Mouse (Mus musculus) MEL-GATA-1-ER (cell line): Measurements from ENCODE around the gene Tbc1d13.

Experiments used
- DNase-seq: peaks from one replicate; pipeline ENCODE4 v3.0.0-alpha.2; 2012; ENCODE audit warnings: low read depth; ENCODE audit errors: extremely low read depth

Tbc1d13 gene

DNA sequence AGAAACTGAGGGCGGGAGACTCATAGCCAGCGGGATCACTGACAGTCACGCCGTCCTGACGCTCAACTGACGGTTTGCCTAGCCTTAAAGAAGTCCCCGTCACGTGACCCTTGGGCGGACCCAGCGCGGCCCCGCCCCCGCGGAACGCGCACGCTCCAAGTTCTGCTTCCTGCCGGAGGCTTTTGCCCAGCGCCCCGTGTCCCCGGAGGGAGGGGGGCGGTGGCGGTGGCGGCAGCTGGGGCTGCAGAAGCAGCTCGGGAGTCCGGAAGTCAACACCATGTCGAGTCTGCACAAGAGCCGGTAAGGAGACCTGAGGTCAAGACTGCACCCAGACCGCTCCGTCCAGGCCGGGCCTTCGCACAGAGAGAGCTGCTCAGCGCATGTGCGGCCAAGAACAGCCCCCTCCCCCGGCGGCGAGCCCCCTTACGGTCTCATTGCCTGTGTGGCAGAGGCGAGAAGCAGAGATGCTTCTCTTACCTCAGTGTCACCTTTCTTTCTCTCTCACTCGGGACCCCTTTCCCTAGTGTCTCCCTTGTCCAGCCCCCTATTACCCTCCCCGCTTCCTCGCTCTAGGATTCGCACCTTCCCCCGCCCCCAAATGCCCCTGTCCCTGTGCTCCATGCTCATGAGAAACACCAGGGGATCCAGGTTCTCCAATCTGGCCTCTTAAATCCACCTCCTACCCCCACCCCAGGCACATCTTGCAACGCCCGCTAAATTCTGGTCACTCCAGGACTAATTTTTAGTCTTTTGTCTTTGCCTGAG lies at the start of gene Tbc1d13:
Gene Tbc1d13, plus strand, starts transcription at position 134 of the 765 bp plus-strand sequence.
- peak; percentile 92 for DNase-seq

DNA sequence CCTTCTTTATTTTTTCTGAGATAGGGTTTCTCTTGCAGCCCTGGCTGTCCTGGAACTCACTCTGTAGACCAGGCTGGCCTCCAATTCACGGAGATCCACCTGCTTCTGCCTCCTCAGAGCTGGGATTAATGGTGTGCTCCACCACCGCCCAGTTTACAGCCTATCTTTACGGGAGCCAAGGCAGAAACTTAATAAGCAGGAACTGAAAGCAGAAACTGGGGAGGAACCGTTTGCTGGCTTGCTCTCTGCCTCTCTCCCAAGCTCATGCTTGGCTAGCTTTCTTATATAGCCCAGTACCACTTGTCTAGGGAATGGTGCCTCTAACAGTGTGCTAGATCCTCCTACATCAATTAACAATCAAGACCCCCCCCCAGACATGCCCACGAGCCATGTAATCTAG lies 49.4 kb upstream of the Tbc1d13 start:
- DNase-seq = no peak

DNA sequence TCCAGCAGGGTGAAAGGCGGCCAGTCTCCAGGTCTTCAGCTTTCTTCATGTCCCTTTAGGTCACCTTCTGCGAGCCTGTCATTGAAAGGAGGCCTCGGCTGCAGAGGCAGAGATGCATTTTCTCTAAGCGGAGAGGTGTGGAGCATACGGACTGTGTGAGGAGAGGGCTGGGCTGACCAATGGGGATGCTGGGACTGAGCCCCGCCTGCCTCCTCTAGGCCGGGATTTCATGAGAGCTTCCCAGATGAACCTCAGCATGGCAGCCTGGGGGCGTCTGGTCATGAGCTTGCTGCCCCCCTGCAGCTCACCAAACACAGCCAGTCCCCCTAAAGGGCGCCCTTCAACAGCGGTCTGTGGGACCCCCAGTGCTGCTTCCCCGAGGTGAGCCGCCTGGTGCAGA lies 48.9 kb upstream of the Tbc1d13 start:
- DNase-seq = no peak

DNA sequence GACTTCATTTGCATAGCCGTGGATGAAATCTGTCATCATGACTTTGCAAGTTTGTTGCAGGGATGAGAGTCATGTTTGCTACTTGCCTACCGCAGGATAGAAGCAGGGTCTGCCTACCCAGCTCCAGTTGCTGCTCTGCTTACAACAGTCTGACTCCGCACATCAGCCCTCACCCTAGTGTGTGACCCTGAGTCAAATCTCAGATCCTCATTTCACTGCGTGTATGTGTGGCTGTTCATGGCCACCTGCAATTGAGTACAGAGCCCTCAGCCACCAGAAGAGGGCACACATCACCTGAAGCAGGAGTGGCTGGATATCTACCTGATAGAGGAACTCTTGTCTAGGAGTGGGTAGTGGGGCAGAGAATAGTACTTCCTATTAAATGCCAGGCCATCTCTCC lies 46.2 kb upstream of the Tbc1d13 start:
- DNase-seq = no peak

DNA sequence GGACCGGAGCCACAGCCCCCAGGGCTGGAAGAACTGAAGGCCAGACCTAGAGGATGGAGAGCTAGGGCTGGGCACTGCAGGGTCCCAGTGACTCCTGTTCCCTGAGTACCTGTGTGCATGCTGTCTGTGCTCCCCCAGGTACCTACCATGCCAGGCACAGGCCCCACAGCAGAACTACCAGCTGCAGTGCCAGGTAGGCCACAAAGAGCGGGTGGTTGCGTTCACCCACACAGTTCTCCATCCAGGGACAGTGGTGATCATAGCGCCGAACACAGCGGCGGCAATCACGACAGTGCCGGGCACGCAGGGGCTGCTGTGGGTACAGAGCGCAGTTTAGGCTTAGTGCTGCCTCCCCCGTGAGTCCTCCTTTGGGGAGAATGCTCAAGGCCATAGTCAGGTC lies 42.0 kb upstream of the Tbc1d13 start:
- DNase-seq = no peak

DNA sequence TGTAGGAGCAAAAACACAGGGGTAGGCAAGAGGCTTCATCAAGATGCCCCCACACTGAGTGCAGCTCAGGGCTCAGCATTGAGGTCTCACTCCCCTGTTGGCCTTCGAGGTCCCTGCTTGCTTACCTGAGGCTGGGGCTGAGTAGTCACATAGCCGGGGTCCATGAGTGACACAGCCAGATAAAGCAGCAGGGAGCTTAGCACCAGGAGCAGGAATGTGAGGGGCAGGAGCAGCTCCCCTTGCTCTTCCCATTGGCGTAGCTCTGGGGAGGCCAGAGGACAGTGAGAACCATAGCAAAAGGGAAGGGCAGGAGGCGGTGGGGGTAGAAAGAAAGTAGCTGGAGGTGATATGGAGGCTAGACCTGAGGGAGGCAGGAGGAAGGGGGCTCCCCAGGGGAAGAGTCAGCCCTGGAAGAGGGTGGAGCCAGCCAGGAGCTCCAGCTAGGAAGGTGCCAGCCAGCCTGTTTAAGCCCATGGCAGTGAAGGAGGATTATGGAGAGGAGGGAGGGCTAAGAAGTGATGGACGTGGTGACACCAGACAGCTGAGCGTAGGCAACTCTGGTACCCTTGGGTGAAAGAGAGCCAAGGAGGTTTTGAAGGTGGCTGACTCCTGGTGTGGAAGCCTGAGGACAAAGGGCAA lies 41.1 kb upstream of the Tbc1d13 start:
- no peak for DNase-seq

DNA sequence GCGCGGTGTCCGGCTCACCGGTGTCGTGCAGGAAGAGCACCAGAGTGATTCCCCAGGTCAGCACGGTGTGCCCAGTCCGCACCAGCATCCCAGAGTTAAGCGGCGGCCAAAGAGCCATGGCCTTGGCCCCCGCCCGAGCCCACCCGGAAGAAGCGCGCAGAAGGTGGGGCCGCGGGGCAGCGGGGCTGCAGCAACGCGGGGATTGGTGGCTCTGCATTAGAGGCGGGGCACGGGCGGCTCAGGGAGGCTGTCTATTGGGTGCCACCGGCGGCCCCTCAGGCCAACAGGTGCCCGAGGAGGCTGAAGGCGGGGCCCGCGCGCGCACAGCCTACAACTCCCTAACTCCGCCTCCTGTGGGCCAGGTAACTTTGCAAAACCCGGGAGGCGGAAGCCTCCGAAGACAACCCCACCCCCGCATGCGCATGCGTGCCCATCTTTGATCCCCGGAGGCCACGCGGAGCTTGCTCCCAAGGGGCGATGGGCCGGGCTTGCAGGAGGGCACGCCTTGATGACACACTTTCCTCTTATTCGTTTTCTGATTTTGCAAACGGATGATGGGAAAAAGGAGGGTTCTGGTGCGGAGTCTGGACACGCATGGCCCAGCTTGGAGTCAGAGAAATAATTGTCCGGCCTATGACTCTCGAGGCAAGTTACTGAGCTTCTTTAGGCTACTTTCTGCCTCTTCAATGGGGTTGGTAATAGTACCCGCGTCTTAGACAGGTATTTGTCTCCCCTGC lies 39.9 kb upstream of the Tbc1d13 start, which contains the start of gene Zdhhc12:
Gene Zdhhc12, minus strand, starts transcription at position 178 of the 737 bp plus-strand sequence.
- peak; percentile 95 for DNase-seq

DNA sequence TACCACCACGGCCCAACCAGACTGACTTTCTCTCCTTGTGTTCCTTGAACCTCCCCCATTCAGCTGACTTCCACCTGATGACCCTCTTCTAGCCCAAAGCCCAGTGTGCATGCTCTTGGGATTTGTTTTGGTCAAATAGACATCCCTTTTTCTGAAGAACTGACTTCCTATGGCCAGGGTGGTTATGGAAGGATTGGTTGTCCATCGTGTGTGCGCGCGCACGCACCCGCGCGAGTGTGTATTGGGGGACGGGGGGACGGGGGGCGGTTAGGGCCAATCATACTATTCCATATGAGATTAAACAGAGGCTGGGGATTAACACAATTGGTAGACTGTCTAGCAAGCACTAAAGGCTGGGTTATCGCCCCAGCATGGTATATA lies 39.3 kb upstream of the Tbc1d13 start:
- DNase-seq = no peak

DNA sequence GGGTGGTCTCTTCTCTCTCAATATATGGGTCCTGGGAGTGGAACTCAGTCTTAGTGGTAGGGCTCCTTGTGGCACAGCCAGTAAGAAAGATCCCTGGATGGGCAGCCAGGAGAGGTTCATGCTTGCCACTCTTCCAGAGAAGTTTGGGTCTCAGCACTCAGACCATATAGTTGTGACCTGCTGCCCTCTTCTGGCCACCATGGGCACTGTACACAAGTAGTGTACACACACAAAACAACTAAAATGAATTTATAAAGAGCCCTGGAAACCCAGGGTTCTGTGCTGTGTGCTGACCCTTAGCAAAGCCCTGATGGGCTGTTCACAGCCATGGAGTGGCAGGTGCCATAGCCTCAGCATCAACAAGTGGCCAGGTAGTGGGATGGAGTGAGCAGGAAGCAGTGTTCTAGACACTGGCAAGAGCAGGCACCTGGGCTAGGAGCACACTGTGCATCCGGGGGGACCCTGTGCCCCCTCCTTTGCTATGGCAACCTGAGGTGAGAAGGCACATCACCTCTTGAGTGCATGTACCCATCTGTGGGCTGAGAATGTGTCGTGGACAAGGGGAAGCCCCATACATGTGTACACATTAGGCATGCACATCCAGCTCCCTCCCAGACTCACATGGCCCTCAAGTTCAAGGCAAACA lies 37.5 kb upstream of the Tbc1d13 start:
- DNase-seq = no peak

DNA sequence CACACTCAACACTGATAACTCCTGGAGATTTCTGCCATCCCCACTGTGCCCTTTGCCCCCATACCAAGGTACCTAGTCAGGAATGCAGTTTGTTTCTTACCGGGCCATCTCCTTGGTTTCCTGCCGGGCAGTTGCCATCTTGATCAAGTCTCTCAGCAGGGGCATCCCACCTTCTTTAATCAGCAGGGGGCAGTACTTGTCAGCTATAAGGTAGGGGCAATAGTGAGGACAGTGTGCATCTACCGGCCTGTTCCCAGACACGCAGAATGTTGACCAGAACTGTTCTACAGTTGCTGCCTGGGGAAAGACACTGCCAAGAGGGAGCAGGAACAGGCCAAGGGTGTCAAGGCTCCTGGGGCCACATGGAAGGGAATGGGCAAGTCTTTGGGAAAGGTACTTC lies 33.3 kb upstream of the Tbc1d13 start:
- no peak for DNase-seq

DNA sequence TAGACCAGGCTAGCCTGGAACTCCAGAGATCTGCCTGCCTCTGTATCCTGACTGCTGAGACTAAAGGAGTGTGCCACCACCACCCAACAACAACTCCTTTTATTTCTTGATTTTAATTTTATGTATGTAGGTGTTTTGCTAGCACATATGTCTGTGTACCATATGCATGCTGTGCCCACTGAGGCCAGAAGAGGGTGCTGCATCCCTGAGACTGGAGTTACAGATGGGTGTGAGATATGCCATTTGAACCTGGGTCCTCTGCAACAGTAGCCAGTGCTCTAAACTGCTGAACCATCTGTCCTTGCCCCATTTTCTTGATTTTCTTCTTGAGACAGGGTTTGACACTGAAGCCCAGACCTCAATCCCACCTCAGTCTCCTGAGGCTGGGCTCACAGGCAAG lies 27.2 kb upstream of the Tbc1d13 start:
- peak; percentile 39 for DNase-seq

DNA sequence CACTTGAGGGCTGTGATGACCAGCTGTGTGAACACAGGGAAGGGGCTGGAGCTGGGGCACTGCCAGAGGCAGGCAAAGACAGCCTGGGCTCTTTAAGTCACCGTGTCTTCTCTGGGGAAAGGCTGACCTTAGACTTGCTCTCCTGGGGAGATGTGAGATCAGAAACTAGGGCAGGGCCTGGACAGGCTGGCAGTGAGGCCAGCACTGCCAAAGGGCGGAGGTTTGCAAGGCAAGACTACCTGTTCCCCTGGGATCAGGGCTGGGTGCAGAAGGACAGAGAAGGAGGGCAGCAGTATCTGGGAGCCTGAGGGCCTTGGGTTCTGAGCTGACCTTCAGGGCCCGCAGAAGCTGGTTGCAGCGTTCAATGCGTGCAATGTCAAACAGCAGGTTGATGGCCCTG lies 25.9 kb upstream of the Tbc1d13 start:
- DNase-seq = no peak

DNA sequence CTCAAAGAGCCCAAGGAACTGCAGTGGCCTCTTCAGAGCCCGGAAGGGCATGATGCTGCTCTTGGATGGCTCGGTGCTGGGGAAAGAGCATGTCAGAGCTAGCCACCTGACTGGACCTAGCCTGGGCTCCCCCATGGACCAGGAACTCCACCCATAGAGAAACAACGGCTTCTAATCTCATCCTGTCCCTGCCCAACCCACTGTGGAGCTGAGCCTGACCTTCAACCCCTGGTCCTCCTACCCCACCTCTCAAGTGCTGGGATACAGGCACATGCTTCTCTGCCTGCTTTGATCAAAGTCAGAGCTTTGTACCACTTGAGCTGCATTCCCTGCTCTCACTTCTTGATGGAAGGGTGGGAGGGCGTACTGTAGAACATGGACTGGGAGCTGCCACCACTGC lies 25.3 kb upstream of the Tbc1d13 start:
- DNase-seq = no peak

DNA sequence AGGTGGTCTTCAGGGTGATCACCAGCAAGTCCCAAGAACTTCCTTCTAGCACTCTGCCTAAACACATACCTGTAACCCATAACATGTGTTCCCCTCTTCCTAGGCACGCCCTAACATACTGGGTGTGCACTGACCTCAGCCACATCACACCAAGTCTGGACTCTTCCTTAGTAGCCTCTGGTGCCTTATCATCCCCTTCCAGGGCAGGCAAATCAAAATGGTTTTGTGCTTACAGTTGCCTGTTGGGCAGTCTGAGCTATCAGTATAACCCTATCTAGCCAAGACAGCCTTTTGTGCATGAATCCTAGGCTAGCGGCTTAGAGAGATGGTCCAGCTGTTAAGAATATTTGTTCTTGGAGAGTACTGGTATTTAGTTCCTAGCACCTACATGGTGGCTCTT lies 22.0 kb upstream of the Tbc1d13 start:
- no peak for DNase-seq

DNA sequence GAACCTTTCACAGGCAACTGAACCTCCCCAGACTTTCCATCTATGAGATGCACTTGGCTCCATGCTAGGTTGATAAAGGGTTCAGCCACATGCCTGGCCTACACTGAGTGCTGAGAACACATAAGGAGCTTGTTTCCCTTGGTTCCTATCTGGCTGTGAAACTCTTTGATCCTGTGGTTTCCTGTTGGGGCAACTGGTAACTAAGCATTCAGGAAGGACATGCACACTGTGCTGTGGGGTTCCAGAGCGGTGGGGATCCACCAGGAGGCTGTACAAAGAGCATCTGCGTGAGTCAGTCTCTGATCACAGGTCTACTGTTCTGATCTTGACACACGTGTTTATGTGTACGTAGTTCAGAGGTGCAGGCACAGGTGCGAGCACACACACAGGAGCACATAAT lies 21.0 kb upstream of the Tbc1d13 start:
- peak; percentile 64 for DNase-seq

DNA sequence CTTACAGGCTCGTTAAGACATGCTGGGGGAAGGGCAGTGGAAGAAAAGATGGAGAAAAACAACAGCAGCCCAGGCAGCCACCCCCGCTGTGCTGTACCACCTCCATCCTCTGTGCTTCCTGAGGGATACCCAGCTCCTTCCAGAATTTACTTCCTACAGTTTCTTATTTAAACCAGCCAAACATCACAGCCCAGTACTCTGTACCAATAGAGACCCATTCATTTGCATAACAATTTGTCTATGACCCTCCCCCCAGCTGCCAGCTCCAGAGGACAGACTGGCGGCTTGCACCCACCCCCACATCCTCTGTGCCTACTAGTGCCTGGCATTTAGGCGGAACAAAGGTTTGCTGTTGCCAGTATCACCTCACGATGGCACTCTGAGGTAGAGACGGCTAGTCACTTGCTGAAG lies 13.9 kb upstream of the Tbc1d13 start:
- DNase-seq = no peak

DNA sequence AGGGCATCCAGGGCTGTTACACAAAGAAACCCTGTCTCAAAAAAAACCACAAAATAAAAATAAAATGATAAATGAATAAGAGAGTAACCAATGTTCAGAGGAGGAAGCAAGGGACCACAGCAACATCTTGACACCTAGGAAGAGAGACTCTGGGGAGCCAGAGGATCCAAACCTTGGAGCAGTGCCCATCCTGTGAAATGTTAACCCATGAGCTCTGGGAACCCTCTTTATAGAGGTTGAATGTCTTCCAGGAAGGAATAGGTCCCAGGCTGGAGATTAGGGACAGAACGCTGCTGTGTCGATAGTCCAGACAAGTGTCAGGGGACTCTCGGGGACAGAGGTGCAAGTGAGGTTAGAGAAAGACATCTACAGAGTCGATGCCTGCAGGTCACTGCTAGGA lies 13.3 kb upstream of the Tbc1d13 start:
- no peak for DNase-seq

DNA sequence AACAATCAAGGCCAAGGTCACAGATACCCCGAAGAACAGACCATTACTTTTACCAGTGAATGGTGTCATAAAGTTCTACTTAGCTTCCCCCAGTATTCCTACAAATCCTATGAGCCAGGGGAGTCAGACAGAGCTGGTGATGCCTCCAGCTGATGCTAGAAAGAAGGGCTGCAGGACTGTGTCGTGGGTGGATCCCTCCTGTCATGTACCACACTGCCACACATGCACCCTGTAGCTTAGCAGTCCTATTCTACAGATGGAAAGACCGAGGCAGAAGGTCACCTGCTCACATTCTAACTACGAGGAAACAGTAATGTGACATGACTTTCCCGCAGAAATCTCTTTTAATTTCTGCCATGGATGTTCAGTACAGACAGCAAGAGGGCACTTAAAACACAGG lies 10.8 kb upstream of the Tbc1d13 start:
- DNase-seq = no peak

DNA sequence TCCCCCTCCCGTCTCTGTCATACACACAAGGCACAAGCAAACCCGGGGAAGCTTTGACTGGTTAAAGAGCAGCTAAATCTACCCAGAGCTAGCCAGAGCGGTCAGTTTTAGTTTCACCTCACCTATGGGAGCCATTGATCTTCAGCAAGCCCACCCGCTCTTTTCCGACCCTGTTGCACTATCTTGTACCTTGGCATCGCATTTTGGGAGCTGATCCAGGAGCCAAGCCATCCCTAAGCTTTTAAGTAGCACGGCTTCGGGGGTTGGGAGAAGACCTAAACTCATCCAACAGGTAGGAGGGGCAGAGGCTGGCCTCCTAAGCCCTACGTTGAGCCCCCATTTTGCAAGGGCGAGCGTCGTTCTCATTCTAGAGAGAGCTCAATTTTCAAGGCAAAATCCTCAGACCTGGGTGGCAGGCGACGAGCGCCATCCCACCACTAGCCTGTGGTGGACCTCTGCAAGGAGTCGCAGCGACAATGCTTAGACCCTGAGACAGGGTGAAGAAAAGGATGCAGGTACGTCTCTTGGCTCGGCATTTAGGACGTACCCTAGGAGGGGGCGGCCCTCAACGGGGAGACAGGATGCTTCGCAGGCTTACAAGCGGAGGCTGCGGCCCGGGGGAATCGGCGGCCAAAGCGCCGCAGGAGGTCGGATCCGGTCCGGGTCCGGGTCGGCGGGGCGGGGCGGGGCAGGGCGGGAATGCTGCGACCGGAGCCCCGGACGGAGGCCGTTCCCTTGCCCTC lies 9.6 kb upstream of the Tbc1d13 start:
- DNase-seq = no peak

DNA sequence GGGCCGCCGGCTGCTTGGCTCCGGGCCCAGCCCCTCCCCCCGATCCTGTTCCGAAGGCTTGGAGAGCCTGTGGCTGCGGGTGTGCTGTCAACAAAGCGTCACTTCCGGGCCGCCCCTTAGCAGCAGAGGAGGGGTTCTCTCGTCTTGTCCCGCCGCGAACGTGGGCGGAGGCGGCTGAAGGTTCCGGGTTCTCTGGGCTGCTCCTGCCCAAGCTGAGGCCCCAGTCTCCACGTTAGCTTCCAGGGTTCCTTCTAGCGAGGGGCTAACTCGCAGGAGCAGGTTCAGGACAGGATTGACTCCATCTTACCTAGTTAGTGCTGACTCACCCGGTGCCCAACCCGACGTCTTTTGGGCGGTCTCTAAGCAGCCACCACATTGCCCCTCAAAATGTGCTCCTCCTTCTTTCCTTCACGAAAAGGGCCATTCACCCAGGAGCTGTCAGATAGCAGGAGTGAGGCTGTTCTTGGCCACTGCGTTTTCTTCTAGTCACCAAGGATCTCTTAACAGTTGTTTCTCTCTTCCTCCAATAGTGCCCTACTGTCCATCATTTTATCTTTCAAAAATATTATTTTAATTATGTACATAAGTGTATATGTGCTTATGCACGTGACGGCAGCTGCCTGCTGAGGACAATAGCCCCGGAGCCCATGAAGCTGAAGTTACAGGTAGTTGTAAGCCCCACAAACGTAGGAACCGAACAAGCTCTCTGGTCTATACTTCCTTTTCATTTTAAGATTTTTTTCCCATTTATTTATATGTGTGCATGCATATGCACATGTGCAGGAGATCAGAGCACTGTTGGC lies 8.9 kb upstream of the Tbc1d13 start, which contains the start of gene Zer1:
Gene Zer1, minus strand, starts transcription at position 114 of the 803 bp plus-strand sequence.
- DNase-seq = peak; percentile 86
